Mouse (Mus musculus): Measurements from ENCODE around the gene Chn1.

DNA sequence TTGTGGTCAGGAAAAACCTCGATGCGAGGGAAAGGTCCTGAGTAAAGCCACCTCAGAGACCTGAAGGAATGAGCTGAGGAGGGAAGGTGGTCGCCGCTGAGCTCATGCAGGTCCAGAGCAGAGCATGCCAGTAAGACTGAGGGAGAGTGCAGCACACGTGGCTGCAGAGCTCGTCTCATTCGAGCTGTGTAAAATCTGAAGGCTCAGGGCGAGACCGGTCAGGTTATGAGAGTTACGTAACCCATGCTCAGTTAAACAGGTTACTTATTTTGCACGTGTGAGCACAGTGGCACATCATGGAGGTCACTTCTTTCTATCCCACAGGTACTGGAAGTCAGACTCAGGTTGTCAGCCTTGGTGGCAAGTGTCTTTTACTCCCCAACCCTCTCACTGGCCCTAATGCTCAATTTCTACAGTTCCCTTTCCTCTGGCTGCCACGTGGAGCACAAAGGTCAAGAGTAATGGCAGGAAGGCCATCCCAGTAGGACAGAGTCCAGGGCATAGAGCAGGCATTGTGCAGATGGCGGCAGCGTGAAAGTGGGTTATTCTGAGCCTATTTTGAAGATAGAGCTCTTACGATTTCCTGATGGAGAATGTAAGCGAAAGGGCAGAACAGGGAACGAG is 158.6 kb downstream of the Chn1 start:
- no peak for TF ChIP-seq CTCF (IDR thresholded peaks at IDR 0.05; ENCODE audit: low read depth, low read length)
- TF ChIP-seq POLR2A (IDR thresholded peaks at IDR 0.05; ENCODE audit: borderline replicate concordance, low read depth, low read length): no peak
